Mouse (Mus musculus): Measurements from ENCODE around the gene Cttnbp2.

Cttnbp2 gene

GRCm38 (mm10) chr6:18411505-18412225 is 103.0 kb downstream of the Cttnbp2 start:
- WGBS: 98% methylated on average over 1 of the region's 1 CpGs

- 61% methylated on average over 7 of the region's 7 CpGs for WGBS
Measured at GRCm38 (mm10) chr6:18408445-18408844, 106.2 kb downstream of the Cttnbp2 start.

- 72% methylated on average over 1 of the region's 1 CpGs for WGBS
Measured at GRCm38 (mm10) chr6:18401066-18401674, 113.5 kb downstream of the Cttnbp2 start.

GRCm38 (mm10) chr6:18381380-18381779 is 133.3 kb downstream of the Cttnbp2 start:
- 64% methylated on average over 2 of the region's 2 CpGs for WGBS

GRCm38 (mm10) chr6:18380300-18381202 is 134.1 kb downstream of the Cttnbp2 start:
- 68% methylated on average over 13 of the region's 13 CpGs for WGBS

GRCm38 (mm10) chr6:18377755-18378154 is 136.9 kb downstream of the Cttnbp2 start:
- 89% methylated on average over 2 of the region's 2 CpGs for WGBS

GRCm38 (mm10) chr6:18374744-18375143 is 139.9 kb downstream of the Cttnbp2 start:
- 55% methylated on average over 4 of the region's 4 CpGs for whole genome bisulfite sequencing

GRCm38 (mm10) chr6:18373652-18374051 is 141.0 kb downstream of the Cttnbp2 start:
- WGBS: 65% methylated on average over 1 of the region's 1 CpGs

- WGBS: 33% methylated on average over 7 of the region's 7 CpGs
Measured at GRCm38 (mm10) chr6:18372447-18373228, 142.0 kb downstream of the Cttnbp2 start.

- 90% methylated on average over 4 of the region's 4 CpGs for WGBS
Measured at GRCm38 (mm10) chr6:18369723-18370122, 144.9 kb downstream of the Cttnbp2 start.

GRCm38 (mm10) chr6:18369054-18369453 is 145.6 kb downstream of the Cttnbp2 start:
- 54% methylated on average over 3 of the region's 3 CpGs for WGBS

GRCm38 (mm10) chr6:18362232-18362631 is 152.4 kb downstream of the Cttnbp2 start:
- 46% methylated on average over 5 of the region's 5 CpGs for WGBS

GRCm38 (mm10) chr6:18360154-18360553 is 154.5 kb downstream of the Cttnbp2 start:
- WGBS: 75% methylated on average over 1 of the region's 1 CpGs

- 79% methylated on average over 3 of the region's 3 CpGs for WGBS
Measured at GRCm38 (mm10) chr6:18349153-18349858, 165.3 kb downstream of the Cttnbp2 start.

GRCm38 (mm10) chr6:18344272-18344671 is 170.4 kb downstream of the Cttnbp2 start:
- WGBS: 88% methylated on average over 2 of the region's 2 CpGs

GRCm38 (mm10) chr6:18335393-18335792 is 179.2 kb downstream of the Cttnbp2 start:
- WGBS: 85% methylated on average over 3 of the region's 3 CpGs

- 49% methylated on average over 1 of the region's 1 CpGs for WGBS
Measured at GRCm38 (mm10) chr6:18322950-18323349, 191.7 kb downstream of the Cttnbp2 start.

Measured in cerebral cortex, adult 2 months (tissue).